Mouse (Mus musculus) heart, embryonic 16.5 days (tissue): Measurements from ENCODE around the gene Klhdc7b. TPM values are rescaled to one million over a fixed set of nuclear protein-coding genes. Genes with fewer than 3 reads are reported as not detected.

Source experiments
- ATAC-seq: fragments of 200-750 bp; cut with Nextera tagmentation; replicated peaks from 2 replicates; pipeline ENCODE4 v1.8.0; 2017; ENCODE audit warnings: moderate number of reproducible peaks; ENCODE audit not compliant: insufficient read depth, low FRiP score; ENCODE audit errors: extremely low read depth
- H3K27ac ChIP-seq: fragments of 300-500 bp; sonication (generic); 2 replicates; pipeline ENCODE4 v1.5.1; 2014; ENCODE audit warnings: mild to moderate bottlenecking, low read length, control low read depth, moderate library complexity
- H3K27me3 ChIP-seq: fragments of 300-500 bp; sonication (generic); 2 replicates; pipeline ENCODE4 v1.6.1; 2014; ENCODE audit warnings: low read length, mixed read lengths; ENCODE audit not compliant: control insufficient read depth, insufficient read depth
- H3K36me3 ChIP-seq: fragments of 300-500 bp; sonication (generic); 2 replicates; pipeline ENCODE4 v1.6.1; 2014; ENCODE audit not compliant: control insufficient read depth, insufficient read depth
- H3K4me1 ChIP-seq: fragments of 300-500 bp; sonication (generic); 2 replicates; pipeline ENCODE4 v1.6.1; 2014; ENCODE audit warnings: low read length, mixed read lengths; ENCODE audit not compliant: control insufficient read depth, insufficient read depth
- H3K4me2 ChIP-seq: fragments of 300-500 bp; sonication (generic); 2 replicates; pipeline ENCODE4 v1.6.1; 2014; ENCODE audit warnings: low read depth, mild to moderate bottlenecking, control low read depth, low read length
- H3K4me3 ChIP-seq: fragments of 300-500 bp; sonication (generic); 2 replicates; pipeline ENCODE4 v1.5.1; 2014; ENCODE audit warnings: mild to moderate bottlenecking, control low read depth, low read length
- H3K9ac ChIP-seq: fragments of 300-500 bp; sonication (generic); 2 replicates; pipeline ENCODE4 v1.6.1; 2014; ENCODE audit warnings: low read length, control low read depth
- H3K9me3 ChIP-seq: fragments of 300-500 bp; sonication (generic); replicated peaks from 2 replicates; pipeline ENCODE4 v1.6.1; 2016; ENCODE audit warnings: low read length; ENCODE audit not compliant: control insufficient read depth
- WGBS: fragments of 180-500 bp; shearing (Covaris S2); extraction: QIAGEN DNeasy Blood & Tissue Kit; methylation state at CpG from one replicate; pipeline ENCODE4 v1.1.7; 2014; 5-methylcytosine and 5-hydroxymethylcytosine counted together
- polyA plus RNA-seq: library from polyadenylated mRNA; unstranded; fragments of >200 nt; fragmentation: Nextera tagmentation; extraction: Ambion mirVana; gene quantifications from 2 replicates; pipeline ENCODE4 v1.2.1, GENCODE M21; 2015

Gene Klhdc7b
- polyA plus RNA-seq, 1 experiment from 2014 or later: not detected

- 93% methylated on average over 12 of the region's 12 CpGs for WGBS
- peaks cover 33% of the 10 kb centered on the region for H3K36me3 ChIP-seq
- H3K4me2 ChIP-seq: no peak overlapping the region
- no peak overlapping the region for H3K4me3 ChIP-seq
- peaks cover 22% of the 10 kb centered on the region for H3K4me1 ChIP-seq
- no peaks in the 10 kb centered on the region for H3K9me3 ChIP-seq
- ATAC-seq: no peak
- no peaks in the 10 kb centered on the region for H3K27me3 ChIP-seq
- no peak overlapping the region for H3K27ac ChIP-seq
- H3K9ac ChIP-seq: no peak overlapping the region
These were observed 31.9 kb upstream of the Klhdc7b start for GRCm38 (mm10) chr15:89352795-89353194.

GRCm38 (mm10) chr15:89353837-89354236 is 30.9 kb upstream of the Klhdc7b start:
- Histone ChIP-seq H3K9ac (no peak overlapping the region; the same call in 1 of the 2 replicates), H3K4me1 (peaks cover 27% of the 10 kb centered on the region), H3K9me3 (no peaks in the 10 kb centered on the region), H3K4me2 (no peak overlapping the region; the same call in 1 of the 2 replicates), H3K36me3 (peaks cover 35% of the 10 kb centered on the region), H3K27me3 (no peaks in the 10 kb centered on the region), H3K27ac (no peak overlapping the region), H3K4me3 (no peak overlapping the region)
- WGBS: 92% methylated on average over 16 of the region's 16 CpGs
- ATAC-seq: no peak

GRCm38 (mm10) chr15:89354455-89354854 is 30.3 kb upstream of the Klhdc7b start:
- H3K27ac ChIP-seq: no peak overlapping the region

GRCm38 (mm10) chr15:89355241-89356187 is 29.2 kb upstream of the Klhdc7b start, which contains the start of the genes Lmf2 and Ncaph2:
TSS of gene Lmf2 (minus strand) at chr15:89355659.
TSS of gene Ncaph2 (plus strand) at chr15:89355719.
- Histone ChIP-seq H3K27ac (peak within 1 kb of the TSS; percentile 87), H3K4me2 (peak within 1 kb of the TSS; percentile 92), H3K36me3 (peaks cover 34% of the 10 kb centered on the region), H3K27me3 (no peaks in the 10 kb centered on the region), H3K9me3 (no peaks in the 10 kb centered on the region), H3K9ac (peak within 1 kb of the TSS; percentile 96), H3K4me1 (peaks cover 28% of the 10 kb centered on the region), H3K4me3 (peak within 1 kb of the TSS; percentile 94)
- WGBS: under 1% methylated on average over 64 of the region's 64 CpGs
- peak; percentile 91 for ATAC-seq

More at GRCm38 (mm10) chr15:89354455-89354854, 30.3 kb upstream of the Klhdc7b start:
- WGBS: 73% methylated on average over 7 of the region's 7 CpGs
- Histone ChIP-seq H3K36me3 (peaks cover 35% of the 10 kb centered on the region), H3K4me1 (peaks cover 28% of the 10 kb centered on the region), H3K9ac (peak overlapping the region; percentile 96), H3K4me2 (peak overlapping the region; percentile 92), H3K4me3 (peak overlapping the region; percentile 94), H3K9me3 (no peaks in the 10 kb centered on the region), H3K27me3 (no peaks in the 10 kb centered on the region)
- ATAC-seq: no peak

- peaks cover 28% of the 10 kb centered on the region for H3K4me1 ChIP-seq
- peaks cover 33% of the 10 kb centered on the region for H3K36me3 ChIP-seq
- ATAC-seq: peak; percentile 44; the same call in 1 of the 2 replicates
- peak overlapping the region; percentile 87 for H3K4me2 ChIP-seq
- H3K27ac ChIP-seq: peak overlapping the region; percentile 87
- WGBS: under 1% methylated on average over 15 of the region's 15 CpGs
- H3K9me3 ChIP-seq: no peaks in the 10 kb centered on the region
- H3K4me3 ChIP-seq: peak overlapping the region; percentile 94
- H3K27me3 ChIP-seq: no peaks in the 10 kb centered on the region
- H3K9ac ChIP-seq: peak overlapping the region; percentile 96
These were observed 28.3 kb upstream of the Klhdc7b start for GRCm38 (mm10) chr15:89356372-89356771.

GRCm38 (mm10) chr15:89358784-89359183 is 25.9 kb upstream of the Klhdc7b start:
- no peak for ATAC-seq
- 67% methylated on average over 3 of the region's 3 CpGs for WGBS
- no peak overlapping the region for H3K9ac ChIP-seq
- H3K27me3 ChIP-seq: no peaks in the 10 kb centered on the region
- no peak overlapping the region for H3K4me3 ChIP-seq
- no peak overlapping the region for H3K4me2 ChIP-seq
- peaks cover 28% of the 10 kb centered on the region for H3K4me1 ChIP-seq
- no peaks in the 10 kb centered on the region for H3K9me3 ChIP-seq
- no peak overlapping the region for H3K27ac ChIP-seq
- H3K36me3 ChIP-seq: peaks cover 30% of the 10 kb centered on the region

- no peak overlapping the region for H3K4me2 ChIP-seq
- peaks cover 69% of the 10 kb centered on the region for H3K36me3 ChIP-seq
- no peak overlapping the region for H3K4me3 ChIP-seq
- no peaks in the 10 kb centered on the region for H3K9me3 ChIP-seq
- no peak for ATAC-seq
- H3K4me1 ChIP-seq: peaks cover 5% of the 10 kb centered on the region
- WGBS: 75% methylated on average over 7 of the region's 7 CpGs
- H3K9ac ChIP-seq: no peak overlapping the region
- no peaks in the 10 kb centered on the region for H3K27me3 ChIP-seq
- no peak overlapping the region for H3K27ac ChIP-seq
These were observed 21.7 kb upstream of the Klhdc7b start for GRCm38 (mm10) chr15:89363051-89363450.

- Histone ChIP-seq H3K27me3 (no peaks in the 10 kb centered on the region), H3K4me1 (no peaks in the 10 kb centered on the region), H3K36me3 (peaks cover 86% of the 10 kb centered on the region), H3K9me3 (no peaks in the 10 kb centered on the region), H3K4me3 (no peak overlapping the region), H3K4me2 (no peak overlapping the region), H3K9ac (no peak overlapping the region), H3K27ac (no peak overlapping the region)
- no peak for ATAC-seq
- WGBS: 86% methylated on average over 4 of the region's 4 CpGs
These were observed 19.6 kb upstream of the Klhdc7b start for GRCm38 (mm10) chr15:89365141-89365551.

GRCm38 (mm10) chr15:89372068-89372467 is 12.6 kb upstream of the Klhdc7b start:
- H3K36me3 ChIP-seq: peaks cover 52% of the 10 kb centered on the region
- H3K27ac ChIP-seq: no peak overlapping the region
- H3K9me3 ChIP-seq: no peaks in the 10 kb centered on the region
- WGBS: 88% methylated on average over 13 of the region's 13 CpGs
- H3K27me3 ChIP-seq: peaks cover 11% of the 10 kb centered on the region
- no peak overlapping the region for H3K9ac ChIP-seq
- H3K4me2 ChIP-seq: no peak overlapping the region
- no peak overlapping the region for H3K4me3 ChIP-seq
- peaks cover 13% of the 10 kb centered on the region for H3K4me1 ChIP-seq
- ATAC-seq: no peak
